Mouse (Mus musculus) kidney, embryonic 14.5 days (tissue): ENCODE data around the gene Ccl20. TPM values are rescaled to one million over a fixed set of nuclear protein-coding genes. Genes with fewer than 3 reads are reported as not detected.

ENCODE experiments used
- ATAC-seq: fragments of 200-750 bp; cut with Nextera tagmentation; 2 replicates; pipeline ENCODE4 v1.8.0; 2017; ENCODE audit warnings: moderate number of reproducible peaks, mild to moderate bottlenecking, moderate TSS enrichment, moderate library complexity; ENCODE audit not compliant: low FRiP score, low TSS enrichment
- H3K27ac ChIP-seq: fragments of 300-500 bp; sonication (generic); 2 replicates; pipeline ENCODE4 v1.5.1; 2014; ENCODE audit warnings: low read depth, mild to moderate bottlenecking, low read length, moderate library complexity, mixed read lengths
- H3K27me3 ChIP-seq: fragments of 300-500 bp; sonication (generic); 2 replicates; pipeline ENCODE4 v1.6.1; 2014; ENCODE audit warnings: mild to moderate bottlenecking, low read length; ENCODE audit not compliant: control insufficient read depth, insufficient read depth
- H3K36me3 ChIP-seq: fragments of 300-500 bp; sonication (generic); 2 replicates; pipeline ENCODE4 v1.6.1; 2014; ENCODE audit warnings: low read length, mixed read lengths; ENCODE audit not compliant: control insufficient read depth, insufficient read depth
- H3K4me1 ChIP-seq: fragments of 300-500 bp; sonication (generic); 2 replicates; pipeline ENCODE4 v1.6.1; 2014; ENCODE audit warnings: low read length, mixed read lengths; ENCODE audit not compliant: control insufficient read depth, insufficient read depth
- H3K4me2 ChIP-seq: fragments of 300-500 bp; sonication (generic); replicated peaks from 2 replicates; pipeline ENCODE4 v1.6.1; 2014; ENCODE audit warnings: low read depth, mild to moderate bottlenecking, low read length
- H3K4me3 ChIP-seq: fragments of 300-500 bp; sonication (generic); 2 replicates; pipeline ENCODE4 v1.5.1; 2014; ENCODE audit warnings: mild to moderate bottlenecking, low read length
- H3K9ac ChIP-seq: fragments of 300-500 bp; sonication (generic); 2 replicates; pipeline ENCODE4 v1.6.1; 2014; ENCODE audit warnings: low read depth, mild to moderate bottlenecking, low read length, moderate library complexity
- H3K9me3 ChIP-seq: fragments of 300-500 bp; sonication (generic); 2 replicates; pipeline ENCODE4 v1.6.1; 2016; ENCODE audit warnings: low read length; ENCODE audit not compliant: control insufficient read depth
- WGBS: fragments of 180-500 bp; shearing (Covaris S2); extraction: QIAGEN DNeasy Blood & Tissue Kit; methylation state at CpG from one replicate; pipeline ENCODE4 v1.1.7; 2014; 5-methylcytosine and 5-hydroxymethylcytosine counted together
- polyA plus RNA-seq: library from polyadenylated mRNA; unstranded; fragments of >200 nt; fragmentation: Nextera tagmentation; extraction: Ambion mirVana; gene quantifications from 2 replicates; pipeline ENCODE4 v1.2.1, GENCODE M21; 2014

Ccl20 gene
- polyA plus RNA-seq, 1 experiment from 2014 or later = 1.2 TPM

- Histone ChIP-seq H3K9ac (no peak overlapping the region), H3K36me3 (no peaks in the 10 kb centered on the region), H3K4me1 (0 out of 2 replicates have a peak, but pooled peaks cover 3% of the 10 kb centered on the region), H3K9me3 (no peaks in the 10 kb centered on the region), H3K4me3 (no peak overlapping the region), H3K27me3 (no peaks in the 10 kb centered on the region), H3K4me2 (no peak overlapping the region), H3K27ac (no peak overlapping the region)
- 53% methylated on average over 1 of the region's 1 CpGs for WGBS
- ATAC-seq = no peak
These were observed 40.3 kb downstream of the Ccl20 start for GRCm38 (mm10) chr1:83156876-83157275.

- 2% methylated on average over 16 of the region's 16 CpGs for WGBS
- Histone ChIP-seq H3K4me2 (peak within 1 kb of the TSS; percentile 58), H3K36me3 (no peaks in the 10 kb centered on the region), H3K27ac (no peak within 1 kb of the TSS), H3K9ac (peak within 1 kb of the TSS; percentile 56), H3K27me3 (no peaks in the 10 kb centered on the region), H3K9me3 (no peaks in the 10 kb centered on the region), H3K4me3 (peak within 1 kb of the TSS; percentile 60), H3K4me1 (0 out of 2 replicates have a peak, but pooled peaks cover 3% of the 10 kb centered on the region)
- peak; percentile 96 for ATAC-seq
These were observed 43.0 kb downstream of the Ccl20 start, which contains the start of gene Daw1 for GRCm38 (mm10) chr1:83159603-83160002. TSS of gene Daw1 (plus strand) at chr1:83159752.

- Histone ChIP-seq H3K9ac (no peak overlapping the region), H3K4me3 (no peak overlapping the region), H3K9me3 (no peaks in the 10 kb centered on the region), H3K36me3 (no peaks in the 10 kb centered on the region), H3K27me3 (no peaks in the 10 kb centered on the region), H3K4me2 (no peak overlapping the region), H3K27ac (no peak overlapping the region), H3K4me1 (0 out of 2 replicates have a peak, but pooled peaks cover 3% of the 10 kb centered on the region)
- 43% methylated on average over 3 of the region's 3 CpGs for WGBS
- peak; percentile 63; the same call in 1 of the 2 replicates for ATAC-seq
These were observed 45.1 kb downstream of the Ccl20 start for GRCm38 (mm10) chr1:83161658-83162057.

GRCm38 (mm10) chr1:83164027-83164426 is 47.5 kb downstream of the Ccl20 start:
- no peak overlapping the region for H3K27ac ChIP-seq

More at GRCm38 (mm10) chr1:83164027-83164426, 47.5 kb downstream of the Ccl20 start:
- no peak for ATAC-seq
- no peak overlapping the region for H3K9ac ChIP-seq
- H3K9me3 ChIP-seq = no peaks in the 10 kb centered on the region
- no peaks in the 10 kb centered on the region for H3K36me3 ChIP-seq
- H3K4me1 ChIP-seq = 0 out of 2 replicates have a peak, but pooled peaks cover 3% of the 10 kb centered on the region
- H3K27me3 ChIP-seq = no peaks in the 10 kb centered on the region
- H3K4me2 ChIP-seq = no peak overlapping the region
- 85% methylated on average over 3 of the region's 3 CpGs for WGBS
- H3K4me3 ChIP-seq = no peak overlapping the region

Other genes starting within 250 kb of the Ccl20 start
- gene A030005L19Rik, start 203.4 kb upstream of the Ccl20 start, polyA plus RNA-seq = 0.33 TPM in 1 of 2 replicates, not detected in the other
- gene A030014E15Rik, start 191.8 kb upstream of the Ccl20 start, polyA plus RNA-seq = not detected in 2 replicates
- not detected in 2 replicates for gene Gm6217, start 185.4 kb upstream of the Ccl20 start, polyA plus RNA-seq
- gene A030003K21Rik, start 173.4 kb upstream of the Ccl20 start, polyA plus RNA-seq = not detected in 2 replicates
- not detected in 2 replicates for gene Gm7544, start 160.8 kb upstream of the Ccl20 start, polyA plus RNA-seq
- not detected in 2 replicates for gene Gm47955, start 156.5 kb upstream of the Ccl20 start, polyA plus RNA-seq
- not detected in 2 replicates for gene Gm47959, start 116.2 kb upstream of the Ccl20 start, polyA plus RNA-seq
- 0.74 and 1.4 TPM in 2 replicates for gene Slc19a3, start 78.3 kb upstream of the Ccl20 start, polyA plus RNA-seq
- gene Krtap28-10, start 74.3 kb upstream of the Ccl20 start, polyA plus RNA-seq = not detected in 2 replicates
- gene Gm47969, start 71.8 kb upstream of the Ccl20 start, polyA plus RNA-seq = not detected in 2 replicates
- not detected in 2 replicates for gene A030005K14Rik, start 57.4 kb upstream of the Ccl20 start, polyA plus RNA-seq
- gene Krtap28-13, start 55.8 kb upstream of the Ccl20 start, polyA plus RNA-seq = not detected in 2 replicates
- gene Daw1, start 43.0 kb downstream of the Ccl20 start, polyA plus RNA-seq = 0.36 TPM in 1 of 2 replicates, not detected in the other